Mouse (Mus musculus) spleen, adult 2 months (tissue): ENCODE measurements around the gene Mtmr11. TPM values are rescaled to one million over a fixed set of nuclear protein-coding genes. Genes with fewer than 3 reads are reported as not detected.

Source experiments
- DNase-seq, 2 experiments: peaks; one replicate each; pipeline versions ENCODE4 v3.0.0 to v3.0.0-alpha.2; 2012 to 2021; ENCODE audit warnings: low spot score in 2 of 2, low read depth in 1 of 2
- H3K27ac ChIP-seq: fragments of 200-500 bp; 2 replicates; pipeline ENCODE4 v1.5.1; 2012; ENCODE audit warnings: low read length, inconsistent platforms; ENCODE audit not compliant: insufficient read depth
- H3K27me3 ChIP-seq: fragments of 200-500 bp; 2 replicates; pipeline ENCODE4 v1.6.1; 2012; ENCODE audit warnings: mild to moderate bottlenecking, moderate library complexity, low read length, inconsistent platforms; ENCODE audit not compliant: control insufficient read depth, insufficient read depth
- H3K36me3 ChIP-seq: fragments of 200-500 bp; 2 replicates; pipeline ENCODE4 v1.6.1; 2012; ENCODE audit warnings: mild to moderate bottlenecking, low read length, inconsistent platforms; ENCODE audit not compliant: control insufficient read depth, insufficient read depth
- H3K4me1 ChIP-seq: fragments of 200-500 bp; 2 replicates; pipeline ENCODE4 v1.6.1; 2011; ENCODE audit warnings: inconsistent platforms; ENCODE audit not compliant: control insufficient read depth, insufficient read depth, insufficient read length
- H3K4me3 ChIP-seq: fragments of 200-500 bp; 2 replicates; pipeline ENCODE4 v1.5.1; 2011; ENCODE audit warnings: mild to moderate bottlenecking, inconsistent platforms; ENCODE audit not compliant: insufficient read depth, insufficient read length; ENCODE audit errors: extremely low read depth
- CTCF ChIP-seq: fragments of 200-500 bp; IDR thresholded peaks from 2 replicates; pipeline ENCODE4 v1.5.1; 2011; ENCODE audit warnings: mild to moderate bottlenecking, inconsistent platforms; ENCODE audit not compliant: insufficient read depth, insufficient read length, insufficient replicate concordance; ENCODE audit errors: extremely low read depth
- POLR2A ChIP-seq: fragments of 200-500 bp; IDR thresholded peaks from 2 replicates; pipeline ENCODE4 v1.6.1; 2011; ENCODE audit warnings: low read depth, low read length, inconsistent platforms
- WGBS: fragments of 180-500 bp; shearing (Covaris S2); methylation state at CpG from one replicate; pipeline ENCODE4 v1.1.7; 2018; 5-methylcytosine and 5-hydroxymethylcytosine counted together
- polyA plus RNA-seq: library from polyadenylated mRNA; depleted of rRNA; stranded (reverse); fragments of >200 nt; gene quantifications from 2 replicates; pipeline ENCODE4 v1.2.3, GENCODE M21; 2012

Gene Mtmr11
- polyA plus RNA-seq, 1 experiment, result 2.7 TPM

- WGBS, result 92% methylated on average over 4 of the region's 4 CpGs
- H3K27ac ChIP-seq, result no peak overlapping the region
- no peak for DNase-seq
- no peaks in the 10 kb centered on the region for H3K27me3 ChIP-seq
- no peak overlapping the region for H3K4me3 ChIP-seq
- TF ChIP-seq POLR2A (no peak), CTCF (no peak)
- H3K36me3 ChIP-seq, result peaks cover 12% of the 10 kb centered on the region
- peaks cover 6% of the 10 kb centered on the region; the same call in 1 of the 2 replicates for H3K4me1 ChIP-seq
Measured at GRCm38 (mm10) chr3:96178427-96178826, 16.6 kb downstream of the Mtmr11 start.

DNA sequence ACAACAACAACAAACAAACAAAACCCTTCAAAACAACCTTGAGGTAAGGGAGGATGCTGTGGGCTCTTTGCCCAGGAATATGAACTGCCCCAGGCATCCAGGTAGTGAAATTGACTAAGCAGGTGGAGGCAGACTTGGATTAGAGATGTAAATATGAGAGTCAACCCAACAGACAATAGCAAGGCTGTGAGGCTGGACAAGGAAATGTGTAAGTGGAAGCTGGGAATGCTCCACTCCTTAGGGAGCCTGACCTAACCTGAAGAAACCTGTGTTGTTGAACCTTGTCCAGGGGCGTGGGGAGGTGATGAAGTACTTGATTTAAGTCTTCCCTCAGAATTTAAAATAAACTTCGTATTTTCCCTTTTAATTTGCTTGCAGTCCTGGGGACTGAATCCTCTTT lies 17.1 kb downstream of the Mtmr11 start:
- H3K36me3 ChIP-seq, result peaks cover 11% of the 10 kb centered on the region
- TF ChIP-seq CTCF (no peak), POLR2A (no peak)
- no peaks in the 10 kb centered on the region for H3K27me3 ChIP-seq
- H3K27ac ChIP-seq, result no peak overlapping the region
- no peak for DNase-seq
- H3K4me3 ChIP-seq, result no peak overlapping the region
- 92% methylated on average over 2 of the region's 2 CpGs for WGBS
- H3K4me1 ChIP-seq, result peaks cover 5% of the 10 kb centered on the region; the same call in 1 of the 2 replicates

DNA sequence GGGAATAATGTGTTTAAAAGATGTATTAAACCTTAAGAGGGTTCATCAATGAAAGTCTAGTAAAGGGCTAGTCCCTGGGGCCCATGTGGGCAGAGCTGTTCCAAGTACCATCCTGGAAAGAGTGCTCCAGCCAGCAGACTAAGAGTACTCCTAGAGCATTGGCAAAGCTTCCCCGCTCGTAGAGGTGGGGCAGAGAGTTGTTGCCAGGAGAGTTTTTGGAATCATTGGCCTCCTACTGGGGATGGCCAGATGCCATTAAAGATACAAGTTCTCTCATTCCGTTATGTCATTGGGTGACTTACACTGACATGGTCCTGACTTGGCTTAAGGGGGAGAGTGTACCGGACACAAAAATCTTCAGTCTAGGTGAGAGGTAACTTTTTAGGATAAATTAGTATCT lies 17.7 kb downstream of the Mtmr11 start:
- Histone ChIP-seq H3K4me3 (no peak overlapping the region), H3K27me3 (no peaks in the 10 kb centered on the region), H3K27ac (no peak overlapping the region), H3K36me3 (peaks cover 9% of the 10 kb centered on the region), H3K4me1 (0 out of 2 replicates have a peak, but pooled peaks cover 4% of the 10 kb centered on the region)
- DNase-seq, result no peak
- WGBS, result 89% methylated on average over 4 of the region's 4 CpGs
- TF ChIP-seq POLR2A (no peak), CTCF (no peak)

DNA sequence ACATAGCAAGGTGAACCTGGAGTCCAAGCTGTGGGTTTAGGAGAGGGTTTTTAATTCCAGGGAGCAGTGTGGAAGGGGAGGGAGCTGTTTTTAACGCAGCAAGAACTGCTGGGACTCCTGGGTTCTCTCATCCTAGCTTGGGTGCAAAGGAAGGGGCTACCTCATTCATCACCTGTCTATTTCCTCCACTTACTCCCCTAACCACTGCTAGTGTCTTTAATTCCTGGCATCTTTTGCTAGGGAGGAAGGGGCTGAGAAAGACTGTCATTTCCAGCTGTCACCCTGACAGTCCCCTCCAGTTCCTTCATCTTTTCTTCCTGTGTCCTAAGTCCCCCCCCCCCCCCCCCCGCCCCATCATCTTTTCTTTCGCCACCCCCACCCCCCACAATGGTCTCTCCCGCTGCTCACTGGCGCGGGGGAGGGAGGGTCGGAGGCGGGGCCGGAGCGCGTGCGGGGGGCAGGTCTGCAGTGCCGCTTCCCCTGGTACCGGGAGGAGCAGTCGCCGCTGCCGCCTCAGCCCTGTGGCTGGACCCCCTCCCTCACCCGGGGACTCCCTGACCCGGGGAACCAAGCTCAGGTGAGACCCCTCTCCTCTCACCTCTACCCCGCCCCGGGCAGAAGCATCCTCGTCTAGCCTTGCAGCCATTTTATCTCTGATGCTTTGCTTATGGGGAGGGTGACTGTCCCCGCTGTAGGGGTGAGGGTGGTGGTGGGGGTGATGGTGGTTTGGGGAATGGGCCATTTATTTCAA lies 19.1 kb downstream of the Mtmr11 start, which contains the start of gene Sv2a:
TSS of gene Sv2a (plus strand) at position 425 of the 751 bp plus-strand sequence.
- Histone ChIP-seq H3K27ac (no peak within 1 kb of the TSS), H3K4me1 (no peaks in the 10 kb centered on the region), H3K36me3 (peaks cover 7% of the 10 kb centered on the region; the same call in 1 of the 2 replicates), H3K27me3 (no peaks in the 10 kb centered on the region), H3K4me3 (peak within 1 kb of the TSS; percentile 56)
- no peak for TF ChIP-seq CTCF
- TF ChIP-seq POLR2A, result no peak
- WGBS, result 1% methylated on average over 15 of the region's 23 CpGs
- peak in 1 of 2 experiments; percentile 40 for DNase-seq

DNA sequence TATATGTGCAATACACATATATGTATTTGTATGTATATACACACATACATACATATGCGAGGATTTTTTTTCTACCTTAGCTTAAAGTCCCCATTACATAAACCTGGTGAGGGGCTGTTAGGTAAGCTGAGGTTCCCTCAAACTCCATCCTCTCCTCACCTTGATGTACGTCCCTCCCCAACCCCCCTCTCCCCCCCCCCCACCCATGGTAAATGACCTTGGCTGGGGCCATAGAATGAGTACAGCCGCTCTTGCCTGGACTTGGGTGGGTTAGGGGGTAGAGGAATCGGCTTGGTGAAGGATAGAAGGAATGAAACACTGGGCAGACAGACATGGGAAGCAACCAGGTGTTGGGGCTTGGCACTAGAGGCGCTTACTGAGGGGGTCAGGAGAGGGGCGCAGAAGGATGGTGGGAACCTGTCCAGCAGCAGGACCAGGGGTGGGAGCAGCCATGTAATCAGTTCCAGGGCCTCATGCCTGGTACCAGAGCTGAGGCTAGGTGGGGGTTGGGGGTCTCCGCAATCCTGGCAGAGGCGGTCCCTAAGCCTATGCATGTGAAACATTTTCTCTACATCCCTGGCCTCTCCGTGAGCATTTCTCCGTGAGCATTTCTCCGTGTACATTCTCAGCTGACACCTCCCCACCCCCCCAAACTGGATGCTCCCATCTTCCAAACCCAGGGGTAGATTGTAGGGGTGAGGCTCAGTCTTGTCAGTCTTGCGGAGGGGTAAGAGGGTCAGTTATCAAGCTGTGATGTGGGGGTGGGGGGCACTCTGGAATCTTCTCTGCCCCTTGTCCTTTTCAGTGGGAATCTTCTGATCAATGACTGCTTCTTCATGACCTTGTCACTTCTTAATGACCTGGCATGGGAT lies 19.9 kb downstream of the Mtmr11 start:
- WGBS, result 76% methylated on average over 12 of the region's 12 CpGs
- Histone ChIP-seq H3K4me3 (no peak overlapping the region), H3K27ac (no peak overlapping the region), H3K36me3 (peaks cover 3% of the 10 kb centered on the region; the same call in 1 of the 2 replicates), H3K4me1 (no peaks in the 10 kb centered on the region), H3K27me3 (no peaks in the 10 kb centered on the region)
- no peak for DNase-seq
- no peak for TF ChIP-seq CTCF
- TF ChIP-seq POLR2A, result no peak

DNA sequence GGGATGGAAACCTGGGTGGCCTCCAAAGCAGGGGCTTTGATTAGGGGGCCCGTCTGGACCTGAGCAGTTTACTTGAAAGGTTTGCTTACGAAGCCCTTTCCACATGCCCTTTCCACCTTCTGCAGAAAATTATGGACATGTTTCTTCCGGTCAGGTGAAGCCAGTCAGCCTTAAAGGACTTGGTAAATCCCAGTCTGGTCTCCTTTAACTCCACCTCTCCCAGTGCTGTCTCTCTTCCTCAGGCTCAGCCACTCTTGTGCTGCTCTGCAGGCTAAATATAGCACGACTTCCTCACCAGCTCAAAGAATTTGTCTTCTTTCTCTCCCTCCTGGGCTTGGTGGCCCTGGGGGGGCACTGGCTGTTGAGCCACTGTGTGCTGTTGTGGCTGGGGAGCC lies 20.6 kb downstream of the Mtmr11 start:
- DNase-seq, result no peak
- H3K36me3 ChIP-seq, result peaks cover 3% of the 10 kb centered on the region; the same call in 1 of the 2 replicates
- H3K4me3 ChIP-seq, result no peak overlapping the region
- no peaks in the 10 kb centered on the region for H3K4me1 ChIP-seq
- no peak for TF ChIP-seq CTCF
- TF ChIP-seq POLR2A, result no peak
- no peaks in the 10 kb centered on the region for H3K27me3 ChIP-seq
- 32% methylated on average over 4 of the region's 4 CpGs for WGBS
- no peak overlapping the region for H3K27ac ChIP-seq

DNA sequence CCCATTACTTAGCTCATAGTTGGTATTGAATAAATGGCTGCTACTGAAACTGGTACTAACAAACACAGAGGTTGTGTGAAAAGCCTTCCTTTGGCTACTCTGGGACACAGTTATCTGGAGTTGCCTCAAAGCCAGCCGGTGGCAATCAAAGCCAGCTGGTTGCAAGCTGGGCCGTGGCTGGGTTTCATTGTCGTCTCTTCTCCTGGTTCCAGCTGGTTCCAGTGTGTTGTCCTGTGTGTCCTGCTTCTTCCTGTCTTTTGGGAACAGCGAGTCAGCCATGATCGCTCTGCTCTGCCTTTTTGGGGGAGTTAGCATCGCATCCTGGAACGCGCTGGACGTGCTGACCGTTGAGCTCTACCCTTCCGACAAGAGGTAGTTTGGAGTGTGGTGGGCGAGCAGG lies 31.2 kb downstream of the Mtmr11 start:
- 90% methylated on average over 12 of the region's 12 CpGs for WGBS
- no peak overlapping the region for H3K4me3 ChIP-seq
- TF ChIP-seq CTCF, result no peak
- TF ChIP-seq POLR2A, result no peak

More for the DNA sequence above, 31.2 kb downstream of the Mtmr11 start:
- Histone ChIP-seq H3K36me3 (no peaks in the 10 kb centered on the region), H3K27ac (no peak overlapping the region), H3K4me1 (peaks cover 13% of the 10 kb centered on the region; the same call in 1 of the 2 replicates), H3K27me3 (no peaks in the 10 kb centered on the region)
- DNase-seq, result no peak
